Mouse (Mus musculus): ENCODE data around the gene Irf2.

DNA sequence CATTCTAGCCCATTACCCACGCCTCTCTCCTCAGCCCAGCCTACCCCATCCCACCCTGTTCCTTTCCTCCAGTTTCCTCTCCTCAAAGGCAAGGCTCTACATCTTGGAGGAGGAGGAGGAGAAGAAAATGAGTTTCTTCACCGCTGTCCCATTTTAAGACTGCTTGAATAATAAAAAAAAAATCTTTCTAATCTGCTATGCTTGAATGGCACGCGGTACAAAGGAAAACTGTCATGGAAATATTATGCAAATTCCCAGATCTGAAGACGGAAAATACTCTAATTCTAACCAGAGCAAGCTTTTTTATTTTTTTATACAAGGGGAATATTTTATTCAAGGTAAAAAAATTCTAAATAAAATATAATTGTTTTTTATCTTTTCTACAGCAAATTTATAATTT lies 107.4 kb downstream of the Irf2 start:
- TF ChIP-seq POLR2A (IDR thresholded peaks at IDR 0.05; ENCODE audit: low read depth, low read length) = no peak
- TF ChIP-seq CTCF (IDR thresholded peaks at IDR 0.05; ENCODE audit: borderline replicate concordance, insufficient read depth, low read length) = no peak
